In the genomic region with DNA sequence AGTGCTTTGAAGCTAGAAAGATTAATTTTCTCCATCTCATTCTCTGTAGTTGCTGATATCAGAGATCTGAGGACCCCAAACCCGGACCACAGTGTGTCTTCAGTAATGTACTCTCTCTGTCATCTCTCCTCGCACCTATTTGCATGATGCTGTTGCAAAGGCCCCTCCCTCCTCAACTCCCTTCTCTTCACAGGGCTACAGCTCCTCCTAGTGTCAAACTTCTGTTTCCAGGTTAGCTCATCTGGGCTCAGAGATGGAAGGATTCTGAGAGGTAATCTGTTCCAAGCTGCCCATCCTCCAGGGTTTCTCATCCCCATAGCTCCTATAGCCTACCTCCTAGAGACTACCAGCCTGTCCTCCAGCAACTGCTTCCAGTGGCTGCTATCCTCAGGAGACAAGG, we compare ENCODE assay signal across 9 mouse cellular contexts. TPM values are rescaled to one million over a fixed set of nuclear protein-coding genes. Genes with fewer than 3 reads are reported as not detected.
DNase-seq lines count a peak whose midpoint lies in the region; TF ChIP-seq lines count a peak whose summit lies in the region.
"Had no signal": no experiment of that assay in that cellular context is flagged by ENCODE, and none has a peak within 500 bp of the region (broad histone marks: within the 10 kb centered on the region; RNA-seq: fewer than 3 reads in every experiment).

No protein-coding gene starts in this region.

- TF ChIP-seq CTCF in thymus, adult 2 months (IDR thresholded peaks at IDR 0.05; ENCODE audit: borderline replicate concordance, control insufficient read depth, extremely low read depth, insufficient read depth, low read length, poor library complexity), result no peak
- TF ChIP-seq CTCF in left cerebral cortex, adult 2 months (IDR thresholded peaks at IDR 0.05), result peak; percentile 65

- intact Hi-C loops in left cerebral cortex, adult 2 months (cut with DNase I), result loop anchor here (10.0 kb wide), 1 partner anchor 59 kb away; no protein-coding TSS in a partner anchor
- intact Hi-C loops in gastrocnemius, postnatal 14 days (cut with DNase I; ENCODE audit: low total_unique reads), result no loop called here

- H3K27me3 ChIP-seq in thymus, adult 2 months (ENCODE audit: control insufficient read depth, insufficient read depth, low read length), result no peaks in the 10 kb centered on the region
- H3K27me3 ChIP-seq: hindbrain, embryonic 15.5 days had no signal

- no peak overlapping the region for H3K4me3 ChIP-seq in thymus, adult 2 months (ENCODE audit: control insufficient read depth, insufficient read depth, low read length)
- no peak overlapping the region for H3K4me3 ChIP-seq in left cerebral cortex, adult 2 months
- H3K4me3 ChIP-seq: hindbrain, embryonic 15.5 days had no signal

- TF ChIP-seq POLR2A in thymus, adult 2 months (IDR thresholded peaks at IDR 0.05; ENCODE audit: control insufficient read depth, extremely low read depth, insufficient read depth, low read length, poor library complexity), result no peak

- no peak overlapping the region for H3K27ac ChIP-seq in thymus, adult 2 months (ENCODE audit: control insufficient read depth, insufficient read depth, low read length)
- no peak overlapping the region for H3K27ac ChIP-seq in left cerebral cortex, adult 2 months
- H3K27ac ChIP-seq: hindbrain, embryonic 15.5 days had no signal

- H3K36me3 ChIP-seq in thymus, adult 2 months (ENCODE audit: control insufficient read depth, insufficient read depth, low read length), result no peaks in the 10 kb centered on the region
- H3K36me3 ChIP-seq: hindbrain, embryonic 15.5 days had no signal

- WGBS in thymus, adult 2 months, result 63% methylated on average over 2 of the region's 2 CpGs

- H3K4me1 ChIP-seq in thymus, adult 2 months (replicated peaks; ENCODE audit: control insufficient read depth, insufficient read depth, low read length), result no peaks in the 10 kb centered on the region
- H3K4me1 ChIP-seq: hindbrain, embryonic 15.5 days had no signal

- DNase-seq in embryo, embryonic 10.5 days (ENCODE audit: low spot score), result peak; percentile 21
- no peak for DNase-seq in embryo, embryonic 11 days
- peak; percentile 32 for DNase-seq in thymus, adult 2 months
- no peak for DNase-seq in thymus, adult 18-20 months
- DNase-seq in cerebellum, postnatal 36 days, result peak; percentile 7 to 33
- peak; percentile 29 to 33 for DNase-seq in left cerebral cortex, adult 2 months (ENCODE audit: extremely low spot score in 1 of 2, low spot score in 2 of 2)
- peak; percentile 41 for DNase-seq in thymus, postnatal 14 days
- DNase-seq in gastrocnemius, postnatal 14 days, result no peak

RNA-seq across cellular contexts. Expression of gene Aqp9, which starts 42.3 kb away (rescaled TPM):
- 1.2 and 1.5 TPM in 2 replicates for polyA plus RNA-seq in thymus, adult 2 months (2012; rRNA removed)
- total RNA-seq in left cerebral cortex, adult 2 months (2021), result 1 to 10 TPM; 3.1 to 3.4 TPM
- total RNA-seq in gastrocnemius, postnatal 14 days (2021), result under 1 TPM in 1 of 2 experiments, not detected in 1; 0.09 TPM

Comparison
In these comparisons a context has a peak if more than half of its experiments do, and no peak if none do; other contexts are left out.
1. DNase-seq: peak in embryo, embryonic 10.5 days (single experiment), thymus, adult 2 months (single experiment), cerebellum, postnatal 36 days (2 of 2), left cerebral cortex, adult 2 months (2 of 2) and thymus, postnatal 14 days (single experiment); none in embryo, embryonic 11 days (single experiment), thymus, adult 18-20 months (0 of 2) and gastrocnemius, postnatal 14 days (single experiment).